Mouse (Mus musculus): ENCODE measurements at regions not wholly inside any gene's neighbourhood (a gene's known extent, or its start where the extent isn't known, plus 50 kb on each side); places are given as distances from the start of the nearest gene placed in this dataset.

- no peak for TF ChIP-seq CTCF (IDR thresholded peaks at IDR 0.05; ENCODE audit: control insufficient read depth, insufficient read depth, insufficient read length)
- no peak for TF ChIP-seq USF1 (IDR thresholded peaks at IDR 0.05; ENCODE audit: low read depth)
- TF ChIP-seq MYOG (IDR thresholded peaks at IDR 0.05; ENCODE audit: control insufficient read depth, extremely low read depth, insufficient read length) = no peak
Measured at GRCm38 (mm10) chr1:35822376-35823202, 245.6 kb upstream of the Hs6st1 start.

Measured in C2C12 (cell line).